Mouse (Mus musculus): Measurements from ENCODE around the gene Utp6. TPM values are rescaled to one million over a fixed set of nuclear protein-coding genes. Genes with fewer than 3 reads are reported as not detected.

The Utp6 gene
- polyA plus RNA-seq (2015; fragmentation: Nextera tagmentation; extraction: Ambion mirVana), result 33.1 and 34.7 TPM in 2 replicates

DNA sequence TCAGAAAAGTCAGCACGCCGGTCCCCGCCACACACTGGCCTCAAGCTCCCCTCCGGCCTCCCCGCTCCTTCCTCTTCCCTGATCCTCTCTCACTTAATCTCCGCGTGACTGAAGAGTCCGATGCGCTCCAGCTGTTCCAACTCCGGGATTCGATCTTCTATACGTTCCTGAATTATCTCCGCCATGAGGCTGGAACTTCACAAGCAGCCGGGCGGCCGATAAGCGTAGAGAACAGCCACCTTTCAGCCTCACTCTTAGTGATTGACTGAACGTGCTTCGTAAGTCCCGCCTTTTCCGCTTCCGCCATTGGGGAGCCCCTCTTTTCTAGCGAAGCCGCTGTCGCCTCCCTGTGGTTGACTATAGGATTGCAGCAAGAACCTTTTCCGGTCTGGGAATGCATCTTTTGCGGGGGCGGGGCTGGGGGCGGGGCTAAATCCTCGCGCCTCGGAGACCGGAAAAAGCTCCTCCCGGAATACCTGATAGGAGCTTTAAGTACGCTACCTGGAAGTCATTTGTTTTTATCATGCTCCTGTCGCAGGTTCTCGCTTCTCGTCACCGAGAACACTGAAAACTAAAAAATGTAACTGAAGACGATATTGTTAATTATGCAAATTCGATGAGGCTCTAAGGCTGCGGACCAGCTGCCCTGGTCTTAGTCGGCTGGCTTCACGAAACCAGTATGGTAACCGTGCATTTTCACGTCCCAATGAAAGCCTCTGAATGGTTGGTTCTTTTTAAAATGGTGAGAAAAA, at the start of gene Utp6:
Utp6 (minus strand) TSS at position 266 of the 752 bp plus-strand sequence.
- under 1% methylated on average over 46 of the region's 46 CpGs for WGBS
- 0 out of 2 replicates have a peak, but pooled peaks cover 3% of the 10 kb centered on the region for H3K4me1 ChIP-seq (replicated peaks; ENCODE audit: insufficient read depth, low read length)
- peak; percentile 91 for TF ChIP-seq CTCF (IDR thresholded peaks at IDR 0.05; ENCODE audit: low read depth)
- peak; percentile 99 for DNase-seq (ENCODE audit: low spot score)
- H3K27me3 ChIP-seq (ENCODE audit: insufficient read depth, low read length), result no peaks in the 10 kb centered on the region
- peak within 1 kb of the TSS; percentile 66 for H3K4me3 ChIP-seq (replicated peaks; ENCODE audit: low read depth, low read length)
- peak; percentile 88 for ATAC-seq (replicated peaks; ENCODE audit: low FRiP score, low read depth)
- H3K36me3 ChIP-seq (ENCODE audit: insufficient read depth, low read length), result peaks cover 17% of the 10 kb centered on the region
- H3K9me3 ChIP-seq (replicated peaks; ENCODE audit: low read length), result no peaks in the 10 kb centered on the region
- peak within 1 kb of the TSS; percentile 73 for H3K27ac ChIP-seq
- H3K9ac ChIP-seq (ENCODE audit: low read depth, low read length), result peak within 1 kb of the TSS; percentile 61
- peak within 1 kb of the TSS; percentile 90 for H3K4me2 ChIP-seq (ENCODE audit: low read length)

DNA sequence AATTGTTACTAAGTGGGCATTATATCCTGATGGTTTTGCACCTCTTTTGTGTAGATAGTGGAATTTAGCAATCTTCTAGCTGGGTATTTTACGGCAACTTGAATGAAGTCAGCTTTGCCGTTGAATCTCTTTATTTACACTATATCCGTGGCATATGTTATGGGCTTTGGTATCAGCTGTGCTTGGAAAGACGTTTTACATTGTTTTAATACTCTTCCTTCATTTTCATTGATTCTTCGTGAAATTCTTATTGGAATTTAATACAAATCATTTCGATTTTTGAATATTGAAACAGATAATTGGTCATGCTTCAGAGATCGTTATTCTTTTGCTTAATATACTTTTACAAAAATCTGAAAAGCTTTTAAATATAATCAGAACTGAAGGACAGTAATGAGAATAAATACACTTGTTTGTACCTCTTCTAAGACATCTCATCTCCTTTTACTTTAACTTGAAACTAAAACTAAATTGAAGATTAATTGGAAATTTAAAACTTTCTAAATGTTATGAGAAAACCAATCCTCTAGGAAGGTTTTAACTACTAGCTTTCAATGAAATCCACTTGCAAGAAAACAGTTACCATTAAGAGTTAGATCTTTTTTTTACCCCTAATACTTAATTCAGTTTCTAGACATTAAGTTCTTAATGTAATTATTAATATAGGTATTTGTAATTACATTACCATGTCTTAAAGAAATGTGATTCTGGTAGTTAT, 32.2 kb upstream of the Utp6 start:
- 3% methylated on average over 7 of the region's 7 CpGs for WGBS
- Histone ChIP-seq H3K27ac (no peak overlapping the region), H3K4me2 (ENCODE audit: low read length) (peak overlapping the region; percentile 79), H3K9me3 (replicated peaks; ENCODE audit: low read length) (no peaks in the 10 kb centered on the region), H3K27me3 (ENCODE audit: insufficient read depth, low read length) (no peaks in the 10 kb centered on the region), H3K4me1 (replicated peaks; ENCODE audit: insufficient read depth, low read length) (no peaks in the 10 kb centered on the region), H3K4me3 (replicated peaks; ENCODE audit: low read depth, low read length) (peak overlapping the region; percentile 97), H3K9ac (ENCODE audit: low read depth, low read length) (peak overlapping the region; percentile 91; the same call in 1 of the 2 replicates), H3K36me3 (ENCODE audit: insufficient read depth, low read length) (peaks cover 4% of the 10 kb centered on the region; the same call in 1 of the 2 replicates)
- DNase-seq (ENCODE audit: low spot score) (peak; percentile 15), ATAC-seq (replicated peaks; ENCODE audit: low FRiP score, low read depth) (no peak)
- no peak for TF ChIP-seq CTCF (IDR thresholded peaks at IDR 0.05; ENCODE audit: low read depth)

DNA sequence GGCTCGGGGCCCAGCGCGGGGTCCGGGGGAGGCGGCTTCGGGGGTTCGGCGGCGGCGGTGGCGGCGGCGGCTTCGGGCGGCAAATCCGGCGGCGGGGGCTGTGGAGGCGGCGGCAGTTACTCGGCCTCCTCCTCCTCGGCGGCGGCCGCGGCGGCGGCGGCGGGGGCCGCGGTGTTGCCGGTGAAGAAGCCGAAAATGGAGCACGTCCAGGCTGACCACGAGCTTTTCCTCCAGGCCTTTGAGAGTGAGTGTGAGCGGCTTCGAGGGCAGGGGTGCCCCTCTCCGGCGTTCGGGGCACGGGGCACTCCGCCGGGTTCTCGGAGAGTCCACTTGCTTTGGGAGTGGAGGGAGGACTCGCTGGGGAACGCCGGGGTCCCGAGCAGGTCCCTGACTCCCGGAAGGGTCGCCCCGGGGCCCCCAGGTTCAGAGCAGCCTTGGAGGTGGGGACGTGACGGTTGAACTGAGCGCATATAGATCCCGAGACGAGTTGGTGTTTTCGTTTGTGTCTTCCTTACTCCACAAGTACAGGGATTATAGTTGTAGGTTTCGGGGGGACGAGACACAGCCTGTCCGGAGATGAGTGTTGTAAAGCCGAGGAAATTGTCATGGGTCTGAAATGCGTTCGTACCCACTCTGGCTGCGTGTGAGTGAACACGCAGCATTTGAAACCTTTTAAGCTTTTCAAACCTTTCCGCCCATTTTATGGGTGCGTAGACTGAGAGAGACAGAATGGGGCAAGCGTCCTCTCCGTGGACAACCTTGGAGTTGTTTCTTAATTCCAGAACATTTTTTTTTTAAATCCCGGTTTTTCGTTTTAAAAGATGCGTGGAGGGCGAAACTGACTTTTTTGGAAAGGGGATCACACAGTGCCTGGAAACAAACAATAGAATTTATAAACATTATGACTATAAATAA, 31.4 kb upstream of the Utp6 start:
- peak; percentile 36 for DNase-seq (ENCODE audit: low spot score)
- peak overlapping the region; percentile 79 for H3K4me2 ChIP-seq (ENCODE audit: low read length)
- no peaks in the 10 kb centered on the region for H3K4me1 ChIP-seq (replicated peaks; ENCODE audit: insufficient read depth, low read length)
- 1% methylated on average over 58 of the region's 74 CpGs for WGBS
- H3K4me3 ChIP-seq (replicated peaks; ENCODE audit: low read depth, low read length), result peak overlapping the region; percentile 97
- H3K27ac ChIP-seq, result peak overlapping the region; percentile 98
- ATAC-seq (replicated peaks; ENCODE audit: low FRiP score, low read depth), result peak; percentile 62
- no peak for TF ChIP-seq CTCF (IDR thresholded peaks at IDR 0.05; ENCODE audit: low read depth)
- H3K9me3 ChIP-seq (replicated peaks; ENCODE audit: low read length), result no peaks in the 10 kb centered on the region
- peak overlapping the region; percentile 91 for H3K9ac ChIP-seq (ENCODE audit: low read depth, low read length)
- peaks cover 4% of the 10 kb centered on the region; the same call in 1 of the 2 replicates for H3K36me3 ChIP-seq (ENCODE audit: insufficient read depth, low read length)
- no peaks in the 10 kb centered on the region for H3K27me3 ChIP-seq (ENCODE audit: insufficient read depth, low read length)

DNA sequence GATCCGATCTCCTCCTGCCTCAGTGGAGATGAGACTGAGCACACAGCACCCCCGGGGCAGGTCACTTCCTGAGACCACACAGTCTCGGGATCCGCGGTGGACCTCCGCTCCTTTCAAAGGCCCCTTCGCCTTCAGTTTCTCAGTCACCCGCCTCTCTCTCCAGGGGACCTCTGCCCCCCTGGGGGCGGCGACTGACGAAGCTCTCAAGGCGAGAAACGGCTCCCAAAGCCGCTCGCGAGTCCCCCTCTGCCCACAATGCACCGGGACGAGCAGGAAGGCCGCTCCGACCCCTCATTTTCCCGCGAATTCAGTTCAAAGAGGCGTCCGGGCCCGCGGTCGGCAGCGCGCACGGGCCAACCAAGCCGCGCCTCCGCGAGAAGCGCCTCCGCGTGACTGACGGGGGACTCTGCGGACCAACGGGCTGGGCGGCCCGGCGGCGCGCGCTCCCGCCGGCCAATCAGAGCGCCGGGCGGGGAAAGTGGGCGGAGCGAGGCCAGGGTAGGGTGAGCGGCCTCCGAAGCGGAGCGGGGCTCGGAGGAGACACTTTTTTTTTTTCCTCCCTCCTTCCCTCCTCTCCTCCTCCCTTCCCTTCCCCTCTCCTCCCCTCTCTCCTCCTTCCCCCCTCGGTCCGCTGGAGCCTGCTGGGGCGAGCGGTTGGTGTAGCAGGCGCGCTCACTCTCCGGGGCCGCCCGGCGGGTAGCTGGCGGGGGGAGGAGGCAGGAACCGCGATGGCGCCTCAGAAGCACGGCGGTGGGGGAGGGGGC, 30.6 kb upstream of the Utp6 start, which contains the start of gene Suz12:
Suz12 (plus strand) TSS at position 515 of the 764 bp plus-strand sequence.
- Histone ChIP-seq H3K27ac (peak within 1 kb of the TSS; percentile 98), H3K9ac (ENCODE audit: low read depth, low read length) (peak within 1 kb of the TSS; percentile 91), H3K4me2 (ENCODE audit: low read length) (peak within 1 kb of the TSS; percentile 79), H3K4me1 (replicated peaks; ENCODE audit: insufficient read depth, low read length) (no peaks in the 10 kb centered on the region), H3K36me3 (ENCODE audit: insufficient read depth, low read length) (no peaks in the 10 kb centered on the region), H3K27me3 (ENCODE audit: insufficient read depth, low read length) (no peaks in the 10 kb centered on the region), H3K9me3 (replicated peaks; ENCODE audit: low read length) (no peaks in the 10 kb centered on the region), H3K4me3 (replicated peaks; ENCODE audit: low read depth, low read length) (peak within 1 kb of the TSS; percentile 97)
- WGBS, result under 1% methylated on average over 74 of the region's 74 CpGs
- ATAC-seq (replicated peaks; ENCODE audit: low FRiP score, low read depth) (peak; percentile 94), DNase-seq (ENCODE audit: low spot score) (peak; percentile 99)
- TF ChIP-seq CTCF (IDR thresholded peaks at IDR 0.05; ENCODE audit: low read depth), result no peak

DNA sequence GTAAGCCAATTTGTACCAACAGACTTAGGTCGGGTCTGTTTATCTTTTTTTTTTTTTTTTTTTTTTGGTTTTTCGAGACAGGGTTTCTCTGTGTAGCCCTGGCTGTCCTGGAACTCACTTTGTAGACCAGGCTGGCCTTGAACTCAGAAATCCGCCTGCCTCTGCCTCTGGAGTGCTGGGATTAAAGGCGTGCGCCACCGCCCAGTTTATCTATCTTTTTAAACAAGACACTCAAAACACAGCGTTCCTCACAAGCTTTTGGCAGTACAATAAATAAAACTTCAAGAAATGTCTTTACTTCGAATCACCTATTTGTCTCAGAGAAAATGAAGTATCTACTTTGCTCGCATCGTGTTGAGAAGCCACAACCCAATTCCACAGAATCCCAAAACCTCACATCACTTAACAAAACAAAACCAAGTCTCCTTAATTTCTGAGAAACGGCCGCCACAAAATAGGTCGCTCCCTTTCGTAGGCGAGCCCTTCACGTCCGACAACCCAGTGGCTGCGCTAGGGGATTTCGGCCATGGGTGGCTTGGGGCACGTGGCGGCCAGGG, 29.9 kb upstream of the Utp6 start:
- 29% methylated on average over 21 of the region's 21 CpGs for WGBS
- no peaks in the 10 kb centered on the region for H3K36me3 ChIP-seq (ENCODE audit: insufficient read depth, low read length)
- H3K27ac ChIP-seq, result peak overlapping the region; percentile 85
- H3K4me1 ChIP-seq (replicated peaks; ENCODE audit: insufficient read depth, low read length), result no peaks in the 10 kb centered on the region
- peak overlapping the region; percentile 91 for H3K9ac ChIP-seq (ENCODE audit: low read depth, low read length)
- peak overlapping the region; percentile 67 for H3K4me2 ChIP-seq (ENCODE audit: low read length)
- DNase-seq (ENCODE audit: low spot score), result no peak
- H3K4me3 ChIP-seq (replicated peaks; ENCODE audit: low read depth, low read length), result peak overlapping the region; percentile 97
- H3K27me3 ChIP-seq (ENCODE audit: insufficient read depth, low read length), result no peaks in the 10 kb centered on the region
- TF ChIP-seq CTCF (IDR thresholded peaks at IDR 0.05; ENCODE audit: low read depth), result no peak
- no peak for ATAC-seq (replicated peaks; ENCODE audit: low FRiP score, low read depth)
- H3K9me3 ChIP-seq (replicated peaks; ENCODE audit: low read length), result no peaks in the 10 kb centered on the region
